Mouse (Mus musculus): ENCODE data around the gene Gemin5. TPM values are rescaled to one million over a fixed set of nuclear protein-coding genes. Genes with fewer than 3 reads are reported as not detected.
A peak's percentile ranks its signal among the peaks of the same experiment; 100 is the strongest.

The Gemin5 gene
- polyA plus RNA-seq, 1 experiment = 15.6 TPM

GRCm38 (mm10) chr11:58126397-58127160 is 41.8 kb downstream of the Gemin5 start:
- DNase-seq (ENCODE audit: low read depth) = peak; percentile 74
- TF ChIP-seq CTCF (IDR thresholded peaks at IDR 0.05; ENCODE audit: borderline replicate concordance, extremely low read depth, insufficient read depth, insufficient read length) (0 out of 2 replicates have a peak, but pooled peaks have one; percentile 1), POLR2A (IDR thresholded peaks at IDR 0.05; ENCODE audit: borderline replicate concordance, extremely low read depth, insufficient read depth, insufficient read length, poor library complexity, severe bottlenecking) (no peak)

GRCm38 (mm10) chr11:58125021-58125420 is 43.3 kb downstream of the Gemin5 start:
- no peak for DNase-seq (ENCODE audit: low read depth)
- TF ChIP-seq CTCF (IDR thresholded peaks at IDR 0.05; ENCODE audit: borderline replicate concordance, extremely low read depth, insufficient read depth, insufficient read length) (no peak), POLR2A (IDR thresholded peaks at IDR 0.05; ENCODE audit: borderline replicate concordance, extremely low read depth, insufficient read depth, insufficient read length, poor library complexity, severe bottlenecking) (no peak)

GRCm38 (mm10) chr11:58123711-58124110 is 44.6 kb downstream of the Gemin5 start:
- DNase-seq (ENCODE audit: low read depth) = no peak
- TF ChIP-seq POLR2A (IDR thresholded peaks at IDR 0.05; ENCODE audit: borderline replicate concordance, extremely low read depth, insufficient read depth, insufficient read length, poor library complexity, severe bottlenecking) (no peak), CTCF (IDR thresholded peaks at IDR 0.05; ENCODE audit: borderline replicate concordance, extremely low read depth, insufficient read depth, insufficient read length) (no peak)

- TF ChIP-seq POLR2A (IDR thresholded peaks at IDR 0.05; ENCODE audit: borderline replicate concordance, extremely low read depth, insufficient read depth, insufficient read length, poor library complexity, severe bottlenecking) (no peak), CTCF (IDR thresholded peaks at IDR 0.05; ENCODE audit: borderline replicate concordance, extremely low read depth, insufficient read depth, insufficient read length) (no peak)
- no peak for DNase-seq (ENCODE audit: low read depth)
Observed at GRCm38 (mm10) chr11:58121351-58121750, 47.0 kb downstream of the Gemin5 start.

GRCm38 (mm10) chr11:58120655-58121054 is 47.7 kb downstream of the Gemin5 start:
- TF ChIP-seq CTCF (IDR thresholded peaks at IDR 0.05; ENCODE audit: borderline replicate concordance, extremely low read depth, insufficient read depth, insufficient read length) = no peak
- TF ChIP-seq POLR2A (IDR thresholded peaks at IDR 0.05; ENCODE audit: borderline replicate concordance, extremely low read depth, insufficient read depth, insufficient read length, poor library complexity, severe bottlenecking) = no peak
- DNase-seq (ENCODE audit: low read depth) = no peak

- TF ChIP-seq CTCF (IDR thresholded peaks at IDR 0.05; ENCODE audit: borderline replicate concordance, extremely low read depth, insufficient read depth, insufficient read length) (no peak), POLR2A (IDR thresholded peaks at IDR 0.05; ENCODE audit: borderline replicate concordance, extremely low read depth, insufficient read depth, insufficient read length, poor library complexity, severe bottlenecking) (no peak)
- DNase-seq (ENCODE audit: low read depth) = no peak
Observed at GRCm38 (mm10) chr11:58117044-58117652, 51.2 kb downstream of the Gemin5 start.

- DNase-seq (ENCODE audit: low read depth) = no peak
- TF ChIP-seq CTCF (IDR thresholded peaks at IDR 0.05; ENCODE audit: borderline replicate concordance, extremely low read depth, insufficient read depth, insufficient read length) (no peak), POLR2A (IDR thresholded peaks at IDR 0.05; ENCODE audit: borderline replicate concordance, extremely low read depth, insufficient read depth, insufficient read length, poor library complexity, severe bottlenecking) (no peak)
Observed at GRCm38 (mm10) chr11:58116560-58116959, 51.8 kb downstream of the Gemin5 start.

GRCm38 (mm10) chr11:58107664-58108337 is 60.5 kb downstream of the Gemin5 start:
- TF ChIP-seq CTCF (IDR thresholded peaks at IDR 0.05; ENCODE audit: borderline replicate concordance, extremely low read depth, insufficient read depth, insufficient read length) (no peak), POLR2A (IDR thresholded peaks at IDR 0.05; ENCODE audit: borderline replicate concordance, extremely low read depth, insufficient read depth, insufficient read length, poor library complexity, severe bottlenecking) (no peak)
- no peak for DNase-seq (ENCODE audit: low read depth)

GRCm38 (mm10) chr11:58107009-58107408 is 61.3 kb downstream of the Gemin5 start:
- TF ChIP-seq CTCF (IDR thresholded peaks at IDR 0.05; ENCODE audit: borderline replicate concordance, extremely low read depth, insufficient read depth, insufficient read length) (peak; percentile 13; the same call in 1 of the 2 replicates), POLR2A (IDR thresholded peaks at IDR 0.05; ENCODE audit: borderline replicate concordance, extremely low read depth, insufficient read depth, insufficient read length, poor library complexity, severe bottlenecking) (no peak)
- no peak for DNase-seq (ENCODE audit: low read depth)

GRCm38 (mm10) chr11:58104351-58104791 is 64.0 kb downstream of the Gemin5 start:
- DNase-seq (ENCODE audit: low read depth) = peak; percentile 74
- peak; percentile 25; the same call in 1 of the 2 replicates for TF ChIP-seq POLR2A (IDR thresholded peaks at IDR 0.05; ENCODE audit: borderline replicate concordance, extremely low read depth, insufficient read depth, insufficient read length, poor library complexity, severe bottlenecking)
- no peak for TF ChIP-seq CTCF (IDR thresholded peaks at IDR 0.05; ENCODE audit: borderline replicate concordance, extremely low read depth, insufficient read depth, insufficient read length)

- peak; percentile 99 for DNase-seq (ENCODE audit: low read depth)
- TF ChIP-seq CTCF (IDR thresholded peaks at IDR 0.05; ENCODE audit: borderline replicate concordance, extremely low read depth, insufficient read depth, insufficient read length) (no peak), POLR2A (IDR thresholded peaks at IDR 0.05; ENCODE audit: borderline replicate concordance, extremely low read depth, insufficient read depth, insufficient read length, poor library complexity, severe bottlenecking) (peak; percentile 62)
Observed at GRCm38 (mm10) chr11:58103697-58104306, 64.5 kb downstream of the Gemin5 start, which contains the start of gene Cnot8. Cnot8 (plus strand) TSS chr11:58104153.

All from brain, embryonic 14.5 days (tissue).